Mouse (Mus musculus) midbrain, embryonic 12.5 days (tissue): ENCODE measurements around the gene Tbc1d5. TPM values are rescaled to one million over a fixed set of nuclear protein-coding genes. Genes with fewer than 3 reads are reported as not detected.

Experiments
- ATAC-seq: fragments of 200-750 bp; cut with Nextera tagmentation; 2 replicates; pipeline ENCODE4 v1.8.0; 2017; ENCODE audit warnings: low read depth, moderate TSS enrichment, moderate library complexity; ENCODE audit not compliant: low FRiP score
- H3K27ac ChIP-seq: fragments of 300-500 bp; sonication (generic); replicated peaks from 2 replicates; pipeline ENCODE4 v1.5.1; 2016; ENCODE audit warnings: mild to moderate bottlenecking
- H3K27me3 ChIP-seq: fragments of 300-500 bp; sonication (generic); 2 replicates; pipeline ENCODE4 v1.6.1; 2016; ENCODE audit warnings: mild to moderate bottlenecking
- H3K36me3 ChIP-seq: fragments of 300-500 bp; sonication (generic); 2 replicates; pipeline ENCODE4 v1.6.1; 2016
- H3K4me1 ChIP-seq: fragments of 300-500 bp; sonication (generic); 2 replicates; pipeline ENCODE4 v1.6.1; 2016
- H3K4me2 ChIP-seq: fragments of 300-500 bp; sonication (generic); replicated peaks from 2 replicates; pipeline ENCODE4 v1.6.1; 2016; ENCODE audit warnings: mild to moderate bottlenecking, moderate library complexity
- H3K4me3 ChIP-seq: fragments of 300-500 bp; sonication (generic); 2 replicates; pipeline ENCODE4 v1.5.1; 2016; ENCODE audit warnings: mild to moderate bottlenecking
- H3K9ac ChIP-seq: fragments of 300-500 bp; sonication (generic); replicated peaks from 2 replicates; pipeline ENCODE4 v1.6.1; 2016; ENCODE audit warnings: mild to moderate bottlenecking, moderate library complexity
- H3K9me3 ChIP-seq: fragments of 300-500 bp; sonication (generic); 2 replicates; pipeline ENCODE4 v1.6.1; 2016; ENCODE audit warnings: mild to moderate bottlenecking
- WGBS: fragments of 180-500 bp; shearing (Covaris S2); methylation state at CpG from one replicate; pipeline ENCODE4 v1.1.7; 2016; 5-methylcytosine and 5-hydroxymethylcytosine counted together
- polyA plus RNA-seq: library from polyadenylated mRNA; unstranded; fragments of >200 nt; fragmentation: Nextera tagmentation; extraction: Ambion mirVana; gene quantifications from 2 replicates; pipeline ENCODE4 v1.2.1, GENCODE M21; 2016

Gene Tbc1d5
- polyA plus RNA-seq, 1 experiment from 2014 or later = 13.3 TPM

GRCm38 (mm10) chr17:50872600-50872999, 306.6 kb downstream of the Tbc1d5 start:
- H3K27ac ChIP-seq = no peak overlapping the region
- no peak overlapping the region for H3K4me3 ChIP-seq
- 90% methylated on average over 4 of the region's 4 CpGs for WGBS
- no peak overlapping the region for H3K9ac ChIP-seq
- no peak overlapping the region for H3K4me2 ChIP-seq
- H3K9me3 ChIP-seq = no peaks in the 10 kb centered on the region
- no peak for ATAC-seq
- no peaks in the 10 kb centered on the region for H3K36me3 ChIP-seq
- H3K27me3 ChIP-seq = no peaks in the 10 kb centered on the region
- H3K4me1 ChIP-seq = no peaks in the 10 kb centered on the region

GRCm38 (mm10) chr17:50867297-50867696, 311.9 kb downstream of the Tbc1d5 start:
- H3K4me1 ChIP-seq = no peaks in the 10 kb centered on the region
- no peak for ATAC-seq
- H3K36me3 ChIP-seq = no peaks in the 10 kb centered on the region
- no peak overlapping the region for H3K9ac ChIP-seq
- H3K4me3 ChIP-seq = no peak overlapping the region
- WGBS = 95% methylated on average over 3 of the region's 3 CpGs
- H3K9me3 ChIP-seq = no peaks in the 10 kb centered on the region
- H3K4me2 ChIP-seq = no peak overlapping the region
- no peaks in the 10 kb centered on the region for H3K27me3 ChIP-seq
- H3K27ac ChIP-seq = no peak overlapping the region

- WGBS = 90% methylated on average over 1 of the region's 1 CpGs
- Histone ChIP-seq H3K4me3 (no peak overlapping the region), H3K4me1 (no peaks in the 10 kb centered on the region), H3K9ac (no peak overlapping the region), H3K4me2 (no peak overlapping the region), H3K9me3 (no peaks in the 10 kb centered on the region), H3K27ac (no peak overlapping the region), H3K36me3 (no peaks in the 10 kb centered on the region), H3K27me3 (no peaks in the 10 kb centered on the region)
- no peak for ATAC-seq
These were observed 314.4 kb downstream of the Tbc1d5 start for GRCm38 (mm10) chr17:50864781-50865180.

GRCm38 (mm10) chr17:50853220-50853619, 325.9 kb downstream of the Tbc1d5 start:
- H3K9ac ChIP-seq = no peak overlapping the region
- WGBS = 40% methylated on average over 3 of the region's 3 CpGs
- no peaks in the 10 kb centered on the region for H3K36me3 ChIP-seq
- no peaks in the 10 kb centered on the region for H3K9me3 ChIP-seq
- no peak for ATAC-seq
- no peak overlapping the region for H3K4me3 ChIP-seq
- H3K27me3 ChIP-seq = no peaks in the 10 kb centered on the region
- H3K4me1 ChIP-seq = no peaks in the 10 kb centered on the region
- no peak overlapping the region for H3K27ac ChIP-seq
- no peak overlapping the region for H3K4me2 ChIP-seq

GRCm38 (mm10) chr17:50851382-50851781, 327.8 kb downstream of the Tbc1d5 start:
- no peaks in the 10 kb centered on the region for H3K4me1 ChIP-seq
- no peaks in the 10 kb centered on the region for H3K9me3 ChIP-seq
- ATAC-seq = no peak
- H3K27ac ChIP-seq = no peak overlapping the region
- no peaks in the 10 kb centered on the region for H3K27me3 ChIP-seq
- H3K4me2 ChIP-seq = no peak overlapping the region
- 76% methylated on average over 1 of the region's 1 CpGs for WGBS
- no peak overlapping the region for H3K4me3 ChIP-seq
- no peaks in the 10 kb centered on the region for H3K36me3 ChIP-seq
- no peak overlapping the region for H3K9ac ChIP-seq

- 59% methylated on average over 1 of the region's 1 CpGs for WGBS
- H3K4me3 ChIP-seq = no peak overlapping the region
These were observed 365.1 kb downstream of the Tbc1d5 start for GRCm38 (mm10) chr17:50814089-50814488.

GRCm38 (mm10) chr17:50813580-50813979, 365.6 kb downstream of the Tbc1d5 start:
- Histone ChIP-seq H3K27me3 (no peaks in the 10 kb centered on the region), H3K4me1 (no peaks in the 10 kb centered on the region), H3K9ac (no peak overlapping the region), H3K27ac (no peak overlapping the region), H3K4me2 (no peak overlapping the region), H3K4me3 (no peak overlapping the region), H3K36me3 (no peaks in the 10 kb centered on the region), H3K9me3 (no peaks in the 10 kb centered on the region)
- no peak for ATAC-seq
- WGBS = 92% methylated on average over 6 of the region's 6 CpGs

More at GRCm38 (mm10) chr17:50814089-50814488, 365.1 kb downstream of the Tbc1d5 start:
- no peak for ATAC-seq
- no peaks in the 10 kb centered on the region for H3K27me3 ChIP-seq
- no peaks in the 10 kb centered on the region for H3K4me1 ChIP-seq
- no peak overlapping the region for H3K27ac ChIP-seq
- no peak overlapping the region for H3K4me2 ChIP-seq
- no peaks in the 10 kb centered on the region for H3K36me3 ChIP-seq
- no peaks in the 10 kb centered on the region for H3K9me3 ChIP-seq
- H3K9ac ChIP-seq = no peak overlapping the region

- Histone ChIP-seq H3K9ac (no peak overlapping the region), H3K9me3 (no peaks in the 10 kb centered on the region), H3K36me3 (no peaks in the 10 kb centered on the region), H3K4me2 (no peak overlapping the region), H3K27me3 (no peaks in the 10 kb centered on the region), H3K4me1 (no peaks in the 10 kb centered on the region), H3K27ac (no peak overlapping the region), H3K4me3 (no peak overlapping the region)
- whole genome bisulfite sequencing = 95% methylated on average over 1 of the region's 1 CpGs
- no peak for ATAC-seq
These were observed 373.5 kb downstream of the Tbc1d5 start for GRCm38 (mm10) chr17:50805631-50806030.

- no peaks in the 10 kb centered on the region for H3K36me3 ChIP-seq
- H3K4me2 ChIP-seq = no peak overlapping the region
- no peaks in the 10 kb centered on the region for H3K4me1 ChIP-seq
- no peaks in the 10 kb centered on the region for H3K27me3 ChIP-seq
- no peak for ATAC-seq
- no peaks in the 10 kb centered on the region for H3K9me3 ChIP-seq
- H3K9ac ChIP-seq = no peak overlapping the region
- 70% methylated on average over 6 of the region's 6 CpGs for WGBS
- H3K27ac ChIP-seq = no peak overlapping the region
- no peak overlapping the region for H3K4me3 ChIP-seq
These were observed 375.9 kb downstream of the Tbc1d5 start for GRCm38 (mm10) chr17:50803234-50803633.

GRCm38 (mm10) chr17:50802380-50802779, 376.8 kb downstream of the Tbc1d5 start:
- Histone ChIP-seq H3K4me2 (no peak overlapping the region), H3K27me3 (no peaks in the 10 kb centered on the region), H3K27ac (no peak overlapping the region), H3K36me3 (no peaks in the 10 kb centered on the region), H3K4me3 (no peak overlapping the region), H3K9ac (no peak overlapping the region), H3K9me3 (no peaks in the 10 kb centered on the region), H3K4me1 (no peaks in the 10 kb centered on the region)
- WGBS = 76% methylated on average over 8 of the region's 8 CpGs
- ATAC-seq = peak; percentile 41; the same call in 1 of the 2 replicates

GRCm38 (mm10) chr17:50795445-50796095, 383.6 kb downstream of the Tbc1d5 start:
- peak; percentile 87 for ATAC-seq
- no peak overlapping the region for H3K4me3 ChIP-seq

GRCm38 (mm10) chr17:50791671-50792070, 387.5 kb downstream of the Tbc1d5 start:
- Histone ChIP-seq H3K36me3 (no peaks in the 10 kb centered on the region), H3K27me3 (no peaks in the 10 kb centered on the region), H3K9me3 (no peaks in the 10 kb centered on the region), H3K4me3 (no peak overlapping the region), H3K27ac (no peak overlapping the region), H3K9ac (no peak overlapping the region), H3K4me2 (no peak overlapping the region), H3K4me1 (no peaks in the 10 kb centered on the region)
- no peak for ATAC-seq
- 88% methylated on average over 2 of the region's 2 CpGs for WGBS

More at GRCm38 (mm10) chr17:50795445-50796095, 383.6 kb downstream of the Tbc1d5 start:
- Histone ChIP-seq H3K4me1 (no peaks in the 10 kb centered on the region), H3K36me3 (no peaks in the 10 kb centered on the region), H3K9me3 (no peaks in the 10 kb centered on the region), H3K27ac (no peak overlapping the region), H3K27me3 (no peaks in the 10 kb centered on the region), H3K4me2 (no peak overlapping the region), H3K9ac (no peak overlapping the region)
- 71% methylated on average over 6 of the region's 6 CpGs for WGBS

GRCm38 (mm10) chr17:50788835-50789234, 390.3 kb downstream of the Tbc1d5 start:
- Histone ChIP-seq H3K27ac (no peak overlapping the region), H3K27me3 (no peaks in the 10 kb centered on the region), H3K4me1 (no peaks in the 10 kb centered on the region), H3K9ac (no peak overlapping the region), H3K4me3 (no peak overlapping the region), H3K36me3 (no peaks in the 10 kb centered on the region), H3K9me3 (no peaks in the 10 kb centered on the region), H3K4me2 (no peak overlapping the region)
- WGBS = 92% methylated on average over 4 of the region's 4 CpGs
- ATAC-seq = no peak
